ENCODE assay signal across 29 mouse cellular contexts in the genomic region with DNA sequence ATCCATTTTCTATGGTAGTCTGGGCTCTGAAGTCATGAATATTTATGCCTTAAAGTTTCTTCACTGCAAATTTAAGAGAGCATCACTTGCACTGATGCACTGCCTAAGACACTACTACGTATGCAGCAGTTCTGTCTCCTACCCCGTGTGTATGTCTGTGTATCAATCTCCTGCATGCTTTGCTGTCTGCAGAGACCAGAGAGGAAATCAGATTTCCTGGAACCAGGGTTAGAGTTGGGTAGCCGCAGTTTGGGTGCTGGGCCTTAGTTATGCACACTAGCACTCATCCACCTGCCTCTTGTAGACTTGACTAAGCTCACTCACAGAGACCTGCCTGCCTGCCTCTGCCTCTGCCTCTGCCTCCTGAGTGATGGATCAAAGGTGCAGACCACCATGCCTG. TPM values are rescaled to one million over a fixed set of nuclear protein-coding genes. Genes with fewer than 3 reads are reported as not detected.
DNase-seq lines count a peak whose midpoint lies in the region; ATAC-seq and TF ChIP-seq lines count a peak whose summit lies in the region.
"Had no signal": no experiment of that assay in that cellular context is flagged by ENCODE, and none has a peak within 500 bp of the region (broad histone marks: within the 10 kb centered on the region; RNA-seq: fewer than 3 reads in every experiment).

No protein-coding gene starts in this region.

- no peak overlapping the region; the same call in 1 of the 2 replicates for H3K27ac ChIP-seq in midbrain, postnatal 0 days (ENCODE audit: low read depth, low read length)
- H3K27ac ChIP-seq: embryonic facial prominence, embryonic 12.5 days; embryonic facial prominence, embryonic 15.5 days; forebrain, embryonic 12.5 days; forebrain, embryonic 15.5 days; heart, embryonic 15.5 days; hindbrain, embryonic 14.5 days; hindbrain, postnatal 0 days; intestine, embryonic 15.5 days had no signal

- DNase-seq in heart, adult 11 months: peak; percentile 54
- DNase-seq in heart, postnatal 36 days: no peak
- DNase-seq in CD4-positive helper T cell, adult 2 months (ENCODE audit: low read depth, low spot score): peak; percentile 22
- DNase-seq in midbrain, postnatal 0 days (ENCODE audit: low spot score): no peak
- no peak for DNase-seq in kidney, postnatal 36 days
- no peak for DNase-seq in right cerebral cortex, postnatal 10 days (ENCODE audit: low spot score in 2 of 2)
- DNase-seq: adrenal gland, adult 2 months; adrenal gland, postnatal 14 days; cerebellum, adult 11 months; cerebellum, adult 2 months; cerebellum, adult 9-11 months; cerebellum, postnatal 25 days; gastrocnemius, postnatal 10 days; heart, adult 18-20 months; heart, postnatal 10 days; heart, postnatal 4 days had no signal

- no peaks in the 10 kb centered on the region for H3K27me3 ChIP-seq in E14TG2a.4 (ENCODE audit: insufficient read depth, low read length)
- no peaks in the 10 kb centered on the region for H3K27me3 ChIP-seq in midbrain, postnatal 0 days (ENCODE audit: insufficient read depth, low read length)
- H3K27me3 ChIP-seq: embryonic facial prominence, embryonic 12.5 days; embryonic facial prominence, embryonic 15.5 days; forebrain, embryonic 12.5 days; forebrain, embryonic 15.5 days; heart, embryonic 12.5 days; heart, embryonic 15.5 days; intestine, embryonic 15.5 days; Patski had no signal

- H3K4me3 ChIP-seq in E14TG2a.4 (replicated peaks; ENCODE audit: low read length): peak overlapping the region; percentile 37
- no peak overlapping the region for H3K4me3 ChIP-seq in midbrain, postnatal 0 days (ENCODE audit: low read depth, low read length)
- H3K4me3 ChIP-seq: embryonic facial prominence, embryonic 12.5 days; embryonic facial prominence, embryonic 15.5 days; forebrain, embryonic 12.5 days; forebrain, embryonic 15.5 days; heart, embryonic 12.5 days; heart, embryonic 15.5 days; intestine, embryonic 15.5 days had no signal

- no peak for TF ChIP-seq CTCF in E14TG2a.4 (conservative IDR thresholded peaks at IDR 0.05; ENCODE audit: low read length)
- no peak for TF ChIP-seq CTCF in midbrain, postnatal 0 days (IDR thresholded peaks at IDR 0.05)

- peak; percentile 63 for ATAC-seq in inflammation-experienced regulatory T-cells, adult 6 months
- no peak for ATAC-seq in midbrain, postnatal 0 days (ENCODE audit: low FRiP score)
- ATAC-seq: forebrain, embryonic 15.5 days; hindbrain, postnatal 0 days; intestine, embryonic 15.5 days; Patski had no signal

- WGBS in midbrain, postnatal 0 days: 80% methylated on average over 3 of the region's 3 CpGs

- H3K9ac ChIP-seq in midbrain, postnatal 0 days (replicated peaks; ENCODE audit: low read length, poor library complexity, severe bottlenecking): no peak overlapping the region
- H3K9ac ChIP-seq: embryonic facial prominence, embryonic 12.5 days; embryonic facial prominence, embryonic 15.5 days; forebrain, embryonic 12.5 days; forebrain, embryonic 15.5 days; heart, embryonic 12.5 days; heart, embryonic 15.5 days; hindbrain, embryonic 14.5 days; intestine, embryonic 15.5 days had no signal

- intact Hi-C loops in heart, postnatal 36 days (cut with DNase I): no loop called here

- peaks cover 91% of the 10 kb centered on the region for H3K4me1 ChIP-seq in E14TG2a.4 (replicated peaks; ENCODE audit: low read depth, low read length)
- no peaks in the 10 kb centered on the region for H3K4me1 ChIP-seq in midbrain, postnatal 0 days (ENCODE audit: insufficient read depth, low read length)
- H3K4me1 ChIP-seq: embryonic facial prominence, embryonic 15.5 days; intestine, embryonic 15.5 days had no signal

- no peak overlapping the region for H3K4me2 ChIP-seq in midbrain, postnatal 0 days (ENCODE audit: low read depth, low read length, poor library complexity, severe bottlenecking)
- H3K4me2 ChIP-seq: embryonic facial prominence, embryonic 12.5 days; embryonic facial prominence, embryonic 15.5 days; forebrain, embryonic 12.5 days; forebrain, embryonic 15.5 days; heart, embryonic 12.5 days; heart, embryonic 15.5 days; hindbrain, embryonic 14.5 days; intestine, embryonic 15.5 days had no signal

- H3K36me3 ChIP-seq in E14TG2a.4 (ENCODE audit: insufficient read depth, low read length): peaks cover 82% of the 10 kb centered on the region
- no peaks in the 10 kb centered on the region for H3K36me3 ChIP-seq in midbrain, postnatal 0 days (ENCODE audit: insufficient read depth, low read length)
- H3K36me3 ChIP-seq: embryonic facial prominence, embryonic 12.5 days; embryonic facial prominence, embryonic 15.5 days; forebrain, embryonic 12.5 days; forebrain, embryonic 15.5 days; heart, embryonic 12.5 days; heart, embryonic 15.5 days; intestine, embryonic 15.5 days had no signal

- H3K9me3 ChIP-seq in E14TG2a.4 (ENCODE audit: low read length): no peaks in the 10 kb centered on the region
- H3K9me3 ChIP-seq in midbrain, postnatal 0 days (ENCODE audit: low read length): no peaks in the 10 kb centered on the region
- H3K9me3 ChIP-seq: embryonic facial prominence, embryonic 12.5 days; embryonic facial prominence, embryonic 15.5 days; forebrain, embryonic 12.5 days; forebrain, embryonic 15.5 days; G1E; heart, embryonic 12.5 days; heart, embryonic 15.5 days; intestine, embryonic 15.5 days had no signal

RNA-seq across cellular contexts. Expression of a gene that starts 33.8 kb away (rescaled TPM):
- 10 to 100 TPM; 24.5 to 32.7 TPM for total RNA-seq in heart, postnatal 36 days (2021)
- polyA plus RNA-seq in inflammation-experienced regulatory T-cells, adult 6 months (2017; shearing (Covaris generic)): 10 to 100 TPM; 42.0 to 59.1 (median 56.1) TPM
- 18.0 and 27.6 TPM in 2 replicates for total RNA-seq in midbrain, postnatal 0 days (2014; rRNA removed)
- 16.4 and 19.3 TPM in 2 replicates for polyA plus RNA-seq in midbrain, postnatal 0 days (2015; fragmentation: Nextera tagmentation; extraction: Ambion mirVana)

Comparison
In these comparisons a context has a peak if more than half of its experiments do, and no peak if none do; other contexts are left out.
1. DNase-seq: peak in heart, adult 11 months (single experiment) and CD4-positive helper T cell, adult 2 months (single experiment); none in heart, postnatal 36 days (0 of 2), midbrain, postnatal 0 days (single experiment), kidney, postnatal 36 days (0 of 2) and right cerebral cortex, postnatal 10 days (0 of 2).